Mouse (Mus musculus) megakaryocyte-erythroid progenitor cell, adult 5 weeks (primary cell): ENCODE measurements around the gene Kcnj11. TPM values are rescaled to one million over a fixed set of nuclear protein-coding genes. Genes with fewer than 3 reads are reported as not detected.

Source experiments
- polyA plus RNA-seq: library from polyadenylated mRNA; stranded (reverse); fragments of >175 nt; gene quantifications from 2 replicates; pipeline ENCODE4 v1.2.3, GENCODE M21; 2012

Kcnj11 gene
- 0.13 TPM in 1 of 2 replicates, not detected in the other for polyA plus RNA-seq

GRCm38 (mm10) chr7:46100563-46100962 is at the start of gene Kcnj11:
Gene Kcnj11, minus strand, starts transcription at chr7:46100764.

Other genes with a start within 250 kb of the Kcnj11 start
- gene Kdelr1, start 228.0 kb downstream of the Kcnj11 start, polyA plus RNA-seq, result 264 and 383 TPM in 2 replicates
- 0.50 and 0.76 TPM in 2 replicates for gene Grin2d, start 222.4 kb downstream of the Kcnj11 start, polyA plus RNA-seq
- gene Syngr4, start 204.1 kb downstream of the Kcnj11 start, polyA plus RNA-seq, result 2.5 and 3.7 TPM in 2 replicates
- 44.0 and 49.4 TPM in 2 replicates for gene Tmem143, start 203.8 kb downstream of the Kcnj11 start, polyA plus RNA-seq
- gene Emp3, start 179.4 kb downstream of the Kcnj11 start, polyA plus RNA-seq, result 249 and 273 TPM in 2 replicates
- gene Ccdc114, start 176.7 kb downstream of the Kcnj11 start, polyA plus RNA-seq, result 2.3 and 4.6 TPM in 2 replicates
- not detected in 2 replicates for gene Abcc6, start 70.5 kb downstream of the Kcnj11 start, polyA plus RNA-seq
- gene Nomo1, start 67.1 kb downstream of the Kcnj11 start, polyA plus RNA-seq, result 67.6 and 83.8 TPM in 2 replicates
- gene Abcc8, start 79.3 kb upstream of the Kcnj11 start, polyA plus RNA-seq, result 0.03 TPM in 2 replicates
- 0.02 TPM in 1 of 2 replicates, not detected in the other for gene Ush1c, start 137.7 kb upstream of the Kcnj11 start, polyA plus RNA-seq
- not detected in 2 replicates for gene Otog, start 140.2 kb upstream of the Kcnj11 start, polyA plus RNA-seq